Mouse (Mus musculus): ENCODE measurements at regions not wholly inside any gene's neighbourhood (a gene's known extent, or its start where the extent isn't known, plus 50 kb on each side); places are given as distances from the start of the nearest gene placed in this dataset.
"Not testable (repeated sequence)": the region's sequence is repeated elsewhere in the genome, so short reads cannot be mapped to it uniquely, and the experiment has no call there.

GRCm38 (mm10) chr3:21735688-21736087 is 340.8 kb upstream of the Tbl1xr1 start:
- WGBS (ENCODE audit: insufficient replicate concordance) = 67% methylated on average over 2 of the region's 2 CpGs
- not testable (repeated sequence) for H3K36me3 ChIP-seq (ENCODE audit: control insufficient read depth, insufficient read depth); H3K9ac ChIP-seq (ENCODE audit: low read depth, low read length); H3K27ac ChIP-seq (ENCODE audit: low read length); H3K4me3 ChIP-seq (ENCODE audit: low read depth, low read length); H3K27me3 ChIP-seq (ENCODE audit: control insufficient read depth, insufficient read depth, low read depth, low read length); ATAC-seq (ENCODE audit: low read depth); H3K4me2 ChIP-seq (ENCODE audit: low read depth, low read length); H3K4me1 ChIP-seq (ENCODE audit: control insufficient read depth, low read depth, low read length); H3K9me3 ChIP-seq (replicated peaks; ENCODE audit: control insufficient read depth, low read length)

- no peaks in the 10 kb centered on the region for H3K36me3 ChIP-seq (ENCODE audit: control insufficient read depth, insufficient read depth)
- no peak overlapping the region for H3K27ac ChIP-seq (ENCODE audit: low read length)
- H3K4me2 ChIP-seq (ENCODE audit: low read depth, low read length) = no peak overlapping the region
- H3K9ac ChIP-seq (ENCODE audit: low read depth, low read length) = no peak overlapping the region
- no peak for ATAC-seq (ENCODE audit: low read depth)
- 39% methylated on average over 4 of the region's 4 CpGs for WGBS (ENCODE audit: insufficient replicate concordance)
- no peak overlapping the region for H3K4me3 ChIP-seq (ENCODE audit: low read depth, low read length)
- H3K27me3 ChIP-seq (ENCODE audit: control insufficient read depth, insufficient read depth, low read depth, low read length) = no peaks in the 10 kb centered on the region
- no peaks in the 10 kb centered on the region for H3K4me1 ChIP-seq (ENCODE audit: control insufficient read depth, low read depth, low read length)
- no peaks in the 10 kb centered on the region; the same call in 1 of the 2 replicates for H3K9me3 ChIP-seq (replicated peaks; ENCODE audit: control insufficient read depth, low read length)
These were observed 336.7 kb upstream of the Tbl1xr1 start for GRCm38 (mm10) chr3:21739720-21740119.

GRCm38 (mm10) chr3:21744107-21744506 is 332.3 kb upstream of the Tbl1xr1 start:
- H3K36me3 ChIP-seq (ENCODE audit: control insufficient read depth, insufficient read depth) = no peaks in the 10 kb centered on the region
- no peak overlapping the region for H3K27ac ChIP-seq (ENCODE audit: low read length)
- no peaks in the 10 kb centered on the region for H3K27me3 ChIP-seq (ENCODE audit: control insufficient read depth, insufficient read depth, low read depth, low read length)
- no peak overlapping the region for H3K4me3 ChIP-seq (ENCODE audit: low read depth, low read length)
- 64% methylated on average over 1 of the region's 1 CpGs for WGBS (ENCODE audit: insufficient replicate concordance)
- H3K4me2 ChIP-seq (ENCODE audit: low read depth, low read length) = no peak overlapping the region
- no peaks in the 10 kb centered on the region for H3K4me1 ChIP-seq (ENCODE audit: control insufficient read depth, low read depth, low read length)
- no peaks in the 10 kb centered on the region for H3K9me3 ChIP-seq (replicated peaks; ENCODE audit: control insufficient read depth, low read length)
- ATAC-seq (ENCODE audit: low read depth) = no peak
- H3K9ac ChIP-seq (ENCODE audit: low read depth, low read length) = no peak overlapping the region

- H3K4me2 ChIP-seq (ENCODE audit: low read depth, low read length) = no peak overlapping the region
- H3K4me1 ChIP-seq (ENCODE audit: control insufficient read depth, low read depth, low read length) = no peaks in the 10 kb centered on the region
- H3K9me3 ChIP-seq (replicated peaks; ENCODE audit: control insufficient read depth, low read length) = no peaks in the 10 kb centered on the region
- no peaks in the 10 kb centered on the region for H3K27me3 ChIP-seq (ENCODE audit: control insufficient read depth, insufficient read depth, low read depth, low read length)
- no peak for ATAC-seq (ENCODE audit: low read depth)
- no peak overlapping the region for H3K27ac ChIP-seq (ENCODE audit: low read length)
- H3K9ac ChIP-seq (ENCODE audit: low read depth, low read length) = no peak overlapping the region
- H3K4me3 ChIP-seq (ENCODE audit: low read depth, low read length) = no peak overlapping the region
- H3K36me3 ChIP-seq (ENCODE audit: control insufficient read depth, insufficient read depth) = no peaks in the 10 kb centered on the region
- WGBS (ENCODE audit: insufficient replicate concordance) = 36% methylated on average over 2 of the region's 2 CpGs
These were observed 315.8 kb upstream of the Tbl1xr1 start for GRCm38 (mm10) chr3:21760516-21761218.

GRCm38 (mm10) chr3:21761219-21761600 is 315.2 kb upstream of the Tbl1xr1 start:
- Histone ChIP-seq H3K27ac (ENCODE audit: low read length) (no peak overlapping the region), H3K4me1 (ENCODE audit: control insufficient read depth, low read depth, low read length) (no peaks in the 10 kb centered on the region), H3K4me2 (ENCODE audit: low read depth, low read length) (no peak overlapping the region), H3K4me3 (ENCODE audit: low read depth, low read length) (no peak overlapping the region), H3K9me3 (replicated peaks; ENCODE audit: control insufficient read depth, low read length) (no peaks in the 10 kb centered on the region), H3K27me3 (ENCODE audit: control insufficient read depth, insufficient read depth, low read depth, low read length) (no peaks in the 10 kb centered on the region), H3K36me3 (ENCODE audit: control insufficient read depth, insufficient read depth) (no peaks in the 10 kb centered on the region), H3K9ac (ENCODE audit: low read depth, low read length) (no peak overlapping the region)
- no peak for ATAC-seq (ENCODE audit: low read depth)

- Histone ChIP-seq H3K9me3 (replicated peaks; ENCODE audit: control insufficient read depth, low read length) (no peaks in the 10 kb centered on the region), H3K4me1 (ENCODE audit: control insufficient read depth, low read depth, low read length) (no peaks in the 10 kb centered on the region), H3K4me2 (ENCODE audit: low read depth, low read length) (no peak overlapping the region), H3K36me3 (ENCODE audit: control insufficient read depth, insufficient read depth) (no peaks in the 10 kb centered on the region), H3K9ac (ENCODE audit: low read depth, low read length) (no peak overlapping the region), H3K27ac (ENCODE audit: low read length) (no peak overlapping the region), H3K4me3 (ENCODE audit: low read depth, low read length) (no peak overlapping the region), H3K27me3 (ENCODE audit: control insufficient read depth, insufficient read depth, low read depth, low read length) (no peaks in the 10 kb centered on the region)
- ATAC-seq (ENCODE audit: low read depth) = no peak
- 38% methylated on average over 3 of the region's 3 CpGs for WGBS (ENCODE audit: insufficient replicate concordance)
These were observed 314.5 kb upstream of the Tbl1xr1 start for GRCm38 (mm10) chr3:21761909-21762308.

GRCm38 (mm10) chr3:21768081-21768480 is 308.4 kb upstream of the Tbl1xr1 start:
- WGBS (ENCODE audit: insufficient replicate concordance) = 63% methylated on average over 1 of the region's 1 CpGs
- no peaks in the 10 kb centered on the region for H3K36me3 ChIP-seq (ENCODE audit: control insufficient read depth, insufficient read depth)

GRCm38 (mm10) chr3:21769920-21770547 is 306.4 kb upstream of the Tbl1xr1 start:
- H3K4me1 ChIP-seq (ENCODE audit: control insufficient read depth, low read depth, low read length) = no peaks in the 10 kb centered on the region
- H3K36me3 ChIP-seq (ENCODE audit: control insufficient read depth, insufficient read depth) = no peaks in the 10 kb centered on the region
- H3K9ac ChIP-seq (ENCODE audit: low read depth, low read length) = no peak overlapping the region
- ATAC-seq (ENCODE audit: low read depth) = no peak
- no peaks in the 10 kb centered on the region for H3K9me3 ChIP-seq (replicated peaks; ENCODE audit: control insufficient read depth, low read length)
- H3K4me3 ChIP-seq (ENCODE audit: low read depth, low read length) = no peak overlapping the region
- H3K27ac ChIP-seq (ENCODE audit: low read length) = no peak overlapping the region
- no peaks in the 10 kb centered on the region for H3K27me3 ChIP-seq (ENCODE audit: control insufficient read depth, insufficient read depth, low read depth, low read length)
- 72% methylated on average over 9 of the region's 9 CpGs for WGBS (ENCODE audit: insufficient replicate concordance)
- H3K4me2 ChIP-seq (ENCODE audit: low read depth, low read length) = no peak overlapping the region

More at GRCm38 (mm10) chr3:21768081-21768480, 308.4 kb upstream of the Tbl1xr1 start:
- Histone ChIP-seq H3K4me3 (ENCODE audit: low read depth, low read length) (no peak overlapping the region), H3K27me3 (ENCODE audit: control insufficient read depth, insufficient read depth, low read depth, low read length) (no peaks in the 10 kb centered on the region), H3K27ac (ENCODE audit: low read length) (no peak overlapping the region), H3K4me2 (ENCODE audit: low read depth, low read length) (no peak overlapping the region), H3K4me1 (ENCODE audit: control insufficient read depth, low read depth, low read length) (no peaks in the 10 kb centered on the region), H3K9me3 (replicated peaks; ENCODE audit: control insufficient read depth, low read length) (no peaks in the 10 kb centered on the region), H3K9ac (ENCODE audit: low read depth, low read length) (no peak overlapping the region)
- ATAC-seq (ENCODE audit: low read depth) = no peak

GRCm38 (mm10) chr3:21771752-21772298 is 304.6 kb upstream of the Tbl1xr1 start:
- WGBS (ENCODE audit: insufficient replicate concordance) = 73% methylated on average over 4 of the region's 4 CpGs
- Histone ChIP-seq H3K9ac (ENCODE audit: low read depth, low read length) (no peak overlapping the region), H3K4me1 (ENCODE audit: control insufficient read depth, low read depth, low read length) (no peaks in the 10 kb centered on the region), H3K4me2 (ENCODE audit: low read depth, low read length) (no peak overlapping the region), H3K9me3 (replicated peaks; ENCODE audit: control insufficient read depth, low read length) (no peaks in the 10 kb centered on the region), H3K36me3 (ENCODE audit: control insufficient read depth, insufficient read depth) (no peaks in the 10 kb centered on the region), H3K27ac (ENCODE audit: low read length) (no peak overlapping the region), H3K27me3 (ENCODE audit: control insufficient read depth, insufficient read depth, low read depth, low read length) (no peaks in the 10 kb centered on the region), H3K4me3 (ENCODE audit: low read depth, low read length) (no peak overlapping the region)
- ATAC-seq (ENCODE audit: low read depth) = no peak

All from liver, embryonic 16.5 days (tissue).